Mouse (Mus musculus): ENCODE data around the gene Crym. TPM values are rescaled to one million over a fixed set of nuclear protein-coding genes. Genes with fewer than 3 reads are reported as not detected.

Crym gene
- not detected for polyA plus RNA-seq (2017; shearing (Covaris generic))

GRCm38 (mm10) chr7:120201771-120202170, at the start of gene Crym:
Crym (minus strand) TSS chr7:120202111.

GRCm38 (mm10) chr7:120203789-120204188, 1.9 kb upstream of the Crym start, which contains the start of gene Abca14:
Abca14 (plus strand) TSS chr7:120203961.

GRCm38 (mm10) chr7:120173603-120174244, 28.2 kb downstream of the Crym start, which contains the start of gene Anks4b:
Anks4b (plus strand) TSS chr7:120173858.

GRCm38 (mm10) chr7:120145191-120145590, 56.7 kb downstream of the Crym start, which contains the start of gene Zp2:
Zp2 (minus strand) TSS chr7:120145291.

Other genes starting within 250 kb of the Crym start
- 0.12 TPM for gene Dnah3, start 106.8 kb downstream of the Crym start, polyA plus RNA-seq (2017; shearing (Covaris generic))
- 0.58 TPM for gene Tmem159, start 99.8 kb downstream of the Crym start, polyA plus RNA-seq (2017; shearing (Covaris generic))
- gene Zp2, start 56.8 kb downstream of the Crym start, polyA plus RNA-seq (2017; shearing (Covaris generic)) = not detected
- gene Anks4b, start 28.3 kb downstream of the Crym start, polyA plus RNA-seq (2017; shearing (Covaris generic)) = not detected
- gene Abca14, start 1.9 kb upstream of the Crym start, polyA plus RNA-seq (2017; shearing (Covaris generic)) = not detected
- gene Abca15, start 126.6 kb upstream of the Crym start, polyA plus RNA-seq (2017; shearing (Covaris generic)) = not detected
- gene Abca16, start 207.5 kb upstream of the Crym start, polyA plus RNA-seq (2017; shearing (Covaris generic)) = not detected